Mouse (Mus musculus) limb, embryonic 13.5 days (tissue): ENCODE results near the gene Tpbg. TPM values are rescaled to one million over a fixed set of nuclear protein-coding genes. Genes with fewer than 3 reads are reported as not detected.

ENCODE experiments used
- ATAC-seq: fragments of 200-750 bp; cut with Nextera tagmentation; 2 replicates; pipeline ENCODE4 v1.8.0; 2017; ENCODE audit warnings: low read depth, moderate number of reproducible peaks, moderate TSS enrichment; ENCODE audit not compliant: low FRiP score
- H3K27ac ChIP-seq: fragments of 300-500 bp; sonication (generic); 2 replicates; pipeline ENCODE4 v1.5.1; 2015; ENCODE audit warnings: inconsistent platforms, mild to moderate bottlenecking, moderate library complexity
- H3K27me3 ChIP-seq: fragments of 300-500 bp; sonication (generic); 2 replicates; pipeline ENCODE4 v1.6.1; 2015; ENCODE audit warnings: mild to moderate bottlenecking, inconsistent platforms
- H3K36me3 ChIP-seq: fragments of 300-500 bp; sonication (generic); 2 replicates; pipeline ENCODE4 v1.6.1; 2015; ENCODE audit warnings: inconsistent platforms, mild to moderate bottlenecking, moderate library complexity
- H3K4me1 ChIP-seq: fragments of 300-500 bp; sonication (generic); 2 replicates; pipeline ENCODE4 v1.6.1; 2015; ENCODE audit warnings: inconsistent platforms
- H3K4me2 ChIP-seq: fragments of 300-500 bp; sonication (generic); replicated peaks from 2 replicates; pipeline ENCODE4 v1.6.1; 2015; ENCODE audit warnings: inconsistent platforms, mild to moderate bottlenecking, moderate library complexity
- H3K4me3 ChIP-seq: fragments of 300-500 bp; sonication (generic); 2 replicates; pipeline ENCODE4 v1.5.1; 2015; ENCODE audit warnings: moderate library complexity, mild to moderate bottlenecking, inconsistent platforms
- H3K9ac ChIP-seq: fragments of 300-500 bp; sonication (generic); 2 replicates; pipeline ENCODE4 v1.6.1; 2015; ENCODE audit warnings: mild to moderate bottlenecking, inconsistent platforms
- H3K9me3 ChIP-seq: fragments of 300-500 bp; sonication (generic); 2 replicates; pipeline ENCODE4 v1.6.1; 2016; ENCODE audit warnings: inconsistent platforms
- WGBS: fragments of 180-500 bp; shearing (Covaris S2); methylation state at CpG from one replicate; pipeline ENCODE4 v1.1.7; 2015; 5-methylcytosine and 5-hydroxymethylcytosine counted together
- polyA plus RNA-seq: library from polyadenylated mRNA; unstranded; fragments of >200 nt; fragmentation: Nextera tagmentation; extraction: Ambion mirVana; gene quantifications from 2 replicates; pipeline ENCODE4 v1.2.1, GENCODE M21; 2015

Gene Tpbg
- polyA plus RNA-seq, 1 experiment from 2014 or later: 20.7 TPM

DNA sequence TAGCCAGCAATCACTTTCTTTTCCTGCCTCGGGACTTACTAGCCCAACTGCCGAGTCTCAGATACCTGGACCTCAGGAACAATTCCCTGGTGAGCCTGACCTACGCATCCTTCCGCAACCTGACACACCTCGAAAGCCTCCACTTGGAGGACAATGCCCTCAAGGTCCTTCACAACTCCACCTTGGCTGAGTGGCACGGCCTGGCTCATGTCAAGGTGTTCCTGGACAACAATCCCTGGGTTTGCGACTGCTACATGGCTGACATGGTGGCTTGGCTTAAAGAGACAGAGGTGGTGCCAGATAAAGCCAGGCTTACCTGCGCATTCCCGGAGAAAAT, 2.4 kb downstream of the Tpbg start:
- Histone ChIP-seq H3K27ac (no peak overlapping the region), H3K9me3 (no peaks in the 10 kb centered on the region), H3K36me3 (peaks cover 25% of the 10 kb centered on the region), H3K9ac (peak overlapping the region; percentile 84), H3K4me2 (peak overlapping the region; percentile 95), H3K27me3 (peaks cover 8% of the 10 kb centered on the region), H3K4me3 (peak overlapping the region; percentile 73), H3K4me1 (peaks cover 19% of the 10 kb centered on the region)
- no peak for ATAC-seq
- 71% methylated on average over 9 of the region's 9 CpGs for WGBS

DNA sequence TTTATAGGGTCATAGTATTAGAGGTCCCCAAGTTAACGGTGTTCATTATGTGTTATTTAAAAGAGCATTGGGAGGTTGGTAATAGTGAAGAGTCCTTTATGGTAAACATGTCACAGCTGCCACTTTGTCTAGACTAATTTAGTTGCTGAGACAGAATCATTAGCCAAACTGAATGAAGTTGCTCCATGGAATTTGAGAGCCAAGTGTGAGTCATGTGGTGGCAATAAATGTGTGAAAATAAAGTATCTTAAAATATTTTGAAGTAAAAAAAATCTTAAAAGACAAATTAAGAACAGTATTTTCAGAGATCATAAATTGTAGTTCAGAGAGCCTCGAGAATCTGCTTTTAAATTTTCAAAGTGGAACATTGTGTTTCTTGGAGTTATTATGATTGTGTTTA, 4.0 kb downstream of the Tpbg start:
- H3K9me3 ChIP-seq: no peaks in the 10 kb centered on the region
- no peak overlapping the region for H3K27ac ChIP-seq
- H3K4me3 ChIP-seq: no peak overlapping the region
- H3K9ac ChIP-seq: no peak overlapping the region
- H3K27me3 ChIP-seq: peaks cover 8% of the 10 kb centered on the region
- H3K4me1 ChIP-seq: peaks cover 19% of the 10 kb centered on the region
- 33% methylated on average over 2 of the region's 2 CpGs for WGBS
- no peak overlapping the region for H3K4me2 ChIP-seq
- H3K36me3 ChIP-seq: peaks cover 26% of the 10 kb centered on the region
- no peak for ATAC-seq

DNA sequence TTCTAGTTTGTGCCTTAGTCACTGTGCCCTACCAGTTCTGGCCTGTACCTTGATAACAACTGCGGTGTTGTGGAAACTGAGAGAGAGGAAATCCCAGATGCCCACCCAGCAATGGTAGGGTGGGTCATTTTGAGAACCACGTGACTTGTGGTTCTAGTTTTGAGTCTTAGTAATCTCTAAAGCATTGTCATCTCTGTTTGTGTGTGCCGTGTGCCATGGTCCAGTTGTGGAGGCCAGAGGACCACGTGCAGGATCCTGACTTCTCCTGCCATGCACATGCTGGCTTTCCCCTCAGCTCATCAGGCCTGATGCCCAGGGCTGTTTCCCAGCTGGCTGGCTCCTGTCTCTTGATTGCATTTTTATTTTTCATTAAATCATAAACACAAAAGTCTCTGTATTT, 12.6 kb downstream of the Tpbg start:
- Histone ChIP-seq H3K9ac (no peak overlapping the region), H3K4me3 (no peak overlapping the region), H3K27ac (no peak overlapping the region), H3K4me1 (peaks cover 6% of the 10 kb centered on the region; the same call in 1 of the 2 replicates), H3K36me3 (peaks cover 5% of the 10 kb centered on the region; the same call in 1 of the 2 replicates), H3K9me3 (no peaks in the 10 kb centered on the region), H3K4me2 (no peak overlapping the region), H3K27me3 (no peaks in the 10 kb centered on the region)
- no peak for ATAC-seq
- 86% methylated on average over 4 of the region's 4 CpGs for WGBS

GRCm38 (mm10) chr9:85856511-85856910, 14.3 kb downstream of the Tpbg start:
- 49% methylated on average over 6 of the region's 6 CpGs for WGBS
- ATAC-seq: no peak
- Histone ChIP-seq H3K4me2 (no peak overlapping the region), H3K27ac (no peak overlapping the region), H3K9ac (no peak overlapping the region), H3K4me1 (peaks cover 6% of the 10 kb centered on the region; the same call in 1 of the 2 replicates), H3K36me3 (peaks cover 5% of the 10 kb centered on the region; the same call in 1 of the 2 replicates), H3K27me3 (no peaks in the 10 kb centered on the region), H3K9me3 (no peaks in the 10 kb centered on the region), H3K4me3 (no peak overlapping the region)

DNA sequence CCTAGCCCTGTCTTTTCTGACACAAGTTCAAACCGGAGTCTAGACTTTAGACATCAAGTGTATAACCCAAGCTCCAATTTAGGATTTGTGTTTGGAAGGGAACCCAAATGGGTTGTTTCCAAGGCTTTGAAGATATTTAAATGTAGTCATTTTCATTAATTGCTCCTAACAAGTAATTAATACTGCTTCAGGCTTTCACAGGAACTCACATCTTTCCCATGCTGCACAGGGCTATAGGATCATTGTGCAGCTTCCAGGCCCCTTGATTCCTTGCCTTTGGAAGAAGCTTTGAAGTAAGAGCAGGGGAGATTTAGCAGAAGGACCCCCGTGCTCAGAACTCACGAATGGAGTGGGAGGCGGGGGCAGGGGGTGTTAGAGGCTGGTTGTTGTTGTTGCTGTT, 18.9 kb downstream of the Tpbg start:
- no peak for ATAC-seq
- 55% methylated on average over 4 of the region's 4 CpGs for WGBS

GRCm38 (mm10) chr9:85862562-85862961, 20.4 kb downstream of the Tpbg start:
- peaks cover 3% of the 10 kb centered on the region; the same call in 1 of the 2 replicates for H3K4me1 ChIP-seq
- 76% methylated on average over 6 of the region's 6 CpGs for WGBS
- no peaks in the 10 kb centered on the region for H3K27me3 ChIP-seq
- no peaks in the 10 kb centered on the region for H3K36me3 ChIP-seq
- H3K9ac ChIP-seq: no peak overlapping the region
- no peak overlapping the region for H3K4me2 ChIP-seq
- ATAC-seq: no peak
- H3K27ac ChIP-seq: no peak overlapping the region
- H3K4me3 ChIP-seq: no peak overlapping the region
- H3K9me3 ChIP-seq: no peaks in the 10 kb centered on the region

More for the DNA sequence above, 18.9 kb downstream of the Tpbg start:
- Histone ChIP-seq H3K27ac (no peak overlapping the region), H3K4me2 (no peak overlapping the region), H3K9ac (no peak overlapping the region), H3K9me3 (no peaks in the 10 kb centered on the region), H3K4me3 (no peak overlapping the region), H3K4me1 (peaks cover 6% of the 10 kb centered on the region; the same call in 1 of the 2 replicates), H3K27me3 (no peaks in the 10 kb centered on the region), H3K36me3 (no peaks in the 10 kb centered on the region)

GRCm38 (mm10) chr9:85872908-85873307, 30.7 kb downstream of the Tpbg start:
- no peaks in the 10 kb centered on the region for H3K36me3 ChIP-seq
- no peak overlapping the region for H3K9ac ChIP-seq
- H3K9me3 ChIP-seq: no peaks in the 10 kb centered on the region
- H3K4me3 ChIP-seq: no peak overlapping the region
- H3K27me3 ChIP-seq: no peaks in the 10 kb centered on the region
- H3K27ac ChIP-seq: no peak overlapping the region
- H3K4me2 ChIP-seq: no peak overlapping the region
- ATAC-seq: no peak
- WGBS: 75% methylated on average over 7 of the region's 7 CpGs
- H3K4me1 ChIP-seq: no peaks in the 10 kb centered on the region

DNA sequence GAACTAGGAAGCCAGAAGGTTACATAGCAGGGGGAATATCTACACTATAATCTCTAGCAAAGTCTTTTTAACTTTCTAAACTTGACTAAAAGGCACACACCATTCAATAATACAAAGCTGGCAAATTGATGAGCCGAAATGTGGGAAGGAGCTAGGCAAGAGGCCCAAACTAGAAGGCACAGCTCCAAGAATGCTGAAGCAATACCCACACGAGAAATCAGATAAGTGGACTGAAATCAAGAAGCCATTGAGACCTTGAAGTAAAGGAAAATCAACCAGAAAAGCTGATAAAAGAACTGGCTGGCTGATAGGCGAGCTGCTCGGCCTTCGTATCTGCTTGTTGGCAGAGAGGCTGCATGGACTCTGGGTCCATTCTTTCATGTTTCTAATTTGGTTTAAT, 51.5 kb downstream of the Tpbg start:
- WGBS: 81% methylated on average over 5 of the region's 5 CpGs
- no peaks in the 10 kb centered on the region for H3K36me3 ChIP-seq
- no peaks in the 10 kb centered on the region for H3K4me1 ChIP-seq
- H3K27me3 ChIP-seq: no peaks in the 10 kb centered on the region
- H3K4me3 ChIP-seq: no peak overlapping the region
- no peak overlapping the region for H3K4me2 ChIP-seq
- no peak overlapping the region for H3K9ac ChIP-seq
- H3K27ac ChIP-seq: no peak overlapping the region
- ATAC-seq: no peak
- no peaks in the 10 kb centered on the region for H3K9me3 ChIP-seq

Other genes starting within 250 kb of the Tpbg start
- 36.4 and 37.8 TPM in 2 replicates for gene Ibtk, start 93.0 kb upstream of the Tpbg start, polyA plus RNA-seq